Mouse (Mus musculus) stomach, postnatal 0 days (tissue): Measurements from ENCODE around the gene Ppm1g.

ENCODE experiments used
- CTCF ChIP-seq: IDR thresholded peaks from 2 replicates; pipeline ENCODE4 v1.5.1; 2016; ENCODE audit warnings: antibody characterized with exemption, low read depth, mild to moderate bottlenecking, moderate library complexity
- EP300 ChIP-seq: optimal IDR thresholded peaks from 2 replicates; pipeline ENCODE3; 2016; ENCODE audit warnings: antibody characterized with exemption

DNA sequence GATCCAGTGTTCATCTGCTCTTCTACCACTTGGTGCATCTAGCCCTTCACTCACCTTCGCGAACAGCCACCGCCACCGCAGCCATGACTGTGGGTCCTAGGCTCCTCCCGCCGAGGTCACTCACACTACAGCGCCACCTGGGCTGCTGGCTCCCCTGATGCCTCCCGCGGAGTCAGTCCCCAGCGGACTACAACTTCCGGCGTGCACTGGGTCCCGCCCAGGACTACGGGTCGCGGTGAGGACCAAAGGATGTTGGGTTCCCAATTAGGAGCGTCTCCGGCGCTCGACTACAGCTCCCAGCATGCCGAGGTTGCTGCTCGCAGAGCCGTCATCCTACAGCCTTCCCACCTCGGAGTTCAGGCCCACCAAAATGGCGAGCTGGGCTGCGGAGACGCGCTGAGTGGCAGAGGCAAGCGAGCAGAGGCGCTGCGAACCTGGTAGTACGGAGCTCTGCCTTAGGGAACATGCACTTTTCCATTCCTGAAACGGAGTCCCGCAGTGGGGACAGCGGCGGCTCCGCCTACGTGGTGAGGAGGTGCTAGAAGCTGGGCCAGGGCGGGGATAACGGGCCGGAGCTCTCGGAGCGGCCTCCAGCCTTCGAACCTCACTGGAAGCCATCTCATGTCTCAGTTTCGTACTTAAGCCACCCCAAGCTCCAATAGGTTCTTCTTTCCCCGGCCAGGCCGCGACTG, 27.4 kb downstream of the Ppm1g start, which contains the start of the genes Snx17 and Eif2b4:
- TF ChIP-seq EP300 (no peak), CTCF (peak; percentile 82)
